Mouse (Mus musculus): ENCODE results near the gene Bri3. TPM values are rescaled to one million over a fixed set of nuclear protein-coding genes. Genes with fewer than 3 reads are reported as not detected.

Gene Bri3
- total and polyA plus RNA-seq, 3 experiments: 129 to 258 (median 152) TPM

- WGBS: 73% methylated on average over 3 of the region's 3 CpGs
- Histone ChIP-seq H3K27ac (no peak overlapping the region), H3K79me2 (replicated peaks; ENCODE audit: control insufficient read depth, insufficient read depth, low read length) (no peaks in the 10 kb centered on the region), H3K9ac (ENCODE audit: low read depth, low read length) (no peak overlapping the region), H3K4me1 (ENCODE audit: control insufficient read depth, insufficient read depth, low read length) (no peaks in the 10 kb centered on the region), H3K4me3 (no peak overlapping the region), H3K36me3 (ENCODE audit: control insufficient read depth, insufficient read depth, low read length) (no peaks in the 10 kb centered on the region), H3K27me3 (ENCODE audit: control insufficient read depth, insufficient read depth, low read length) (no peaks in the 10 kb centered on the region)
- no peak for TF ChIP-seq CTCF (IDR thresholded peaks at IDR 0.05)
- no peak for TF ChIP-seq EP300 (IDR thresholded peaks at IDR 0.05; ENCODE audit: insufficient read depth, low read depth, low read length)
- no peak for TF ChIP-seq POLR2A (IDR thresholded peaks at IDR 0.05; ENCODE audit: insufficient read depth, low read depth, low read length)
- intact Hi-C loops (cut with DNase I): no loop called here
- DNase-seq: no peak
Measured at GRCm38 (mm10) chr5:144426697-144427096, 182.5 kb downstream of the Bri3 start.

- H3K27ac ChIP-seq: no peak overlapping the region
- TF ChIP-seq POLR2A (IDR thresholded peaks at IDR 0.05; ENCODE audit: insufficient read depth, low read depth, low read length) (no peak), CTCF (IDR thresholded peaks at IDR 0.05) (no peak), EP300 (IDR thresholded peaks at IDR 0.05; ENCODE audit: insufficient read depth, low read depth, low read length) (no peak)
- intact Hi-C loops (cut with DNase I): no loop called here
- no peak for DNase-seq
- H3K27me3 ChIP-seq (ENCODE audit: control insufficient read depth, insufficient read depth, low read length): no peaks in the 10 kb centered on the region
- H3K4me3 ChIP-seq: no peak overlapping the region
- no peaks in the 10 kb centered on the region for H3K79me2 ChIP-seq (replicated peaks; ENCODE audit: control insufficient read depth, insufficient read depth, low read length)
- no peaks in the 10 kb centered on the region for H3K4me1 ChIP-seq (ENCODE audit: control insufficient read depth, insufficient read depth, low read length)
- WGBS: 43% methylated on average over 9 of the region's 9 CpGs
- H3K9ac ChIP-seq (ENCODE audit: low read depth, low read length): no peak overlapping the region
- H3K36me3 ChIP-seq (ENCODE audit: control insufficient read depth, insufficient read depth, low read length): no peaks in the 10 kb centered on the region
Measured at GRCm38 (mm10) chr5:144427861-144428260, 183.6 kb downstream of the Bri3 start.

- no peak overlapping the region for H3K4me3 ChIP-seq
- H3K4me1 ChIP-seq (ENCODE audit: control insufficient read depth, insufficient read depth, low read length): no peaks in the 10 kb centered on the region
- intact Hi-C loops (cut with DNase I): no loop called here
- no peaks in the 10 kb centered on the region for H3K36me3 ChIP-seq (ENCODE audit: control insufficient read depth, insufficient read depth, low read length)
- H3K79me2 ChIP-seq (replicated peaks; ENCODE audit: control insufficient read depth, insufficient read depth, low read length): no peaks in the 10 kb centered on the region
- no peaks in the 10 kb centered on the region for H3K27me3 ChIP-seq (ENCODE audit: control insufficient read depth, insufficient read depth, low read length)
- WGBS: 68% methylated on average over 6 of the region's 6 CpGs
- H3K27ac ChIP-seq: no peak overlapping the region
- no peak for TF ChIP-seq CTCF (IDR thresholded peaks at IDR 0.05)
- TF ChIP-seq POLR2A (IDR thresholded peaks at IDR 0.05; ENCODE audit: insufficient read depth, low read depth, low read length): no peak
- no peak for TF ChIP-seq EP300 (IDR thresholded peaks at IDR 0.05; ENCODE audit: insufficient read depth, low read depth, low read length)
- DNase-seq: no peak
- no peak overlapping the region for H3K9ac ChIP-seq (ENCODE audit: low read depth, low read length)
Measured at GRCm38 (mm10) chr5:144431481-144431880, 187.2 kb downstream of the Bri3 start.

GRCm38 (mm10) chr5:144439286-144440040 is 195.2 kb downstream of the Bri3 start:
- no peaks in the 10 kb centered on the region for H3K4me1 ChIP-seq (ENCODE audit: control insufficient read depth, insufficient read depth, low read length)
- no peaks in the 10 kb centered on the region for H3K36me3 ChIP-seq (ENCODE audit: control insufficient read depth, insufficient read depth, low read length)
- intact Hi-C loops (cut with DNase I): no loop called here
- 67% methylated on average over 10 of the region's 10 CpGs for WGBS
- H3K4me3 ChIP-seq: no peak overlapping the region
- no peak overlapping the region for H3K27ac ChIP-seq
- no peak for TF ChIP-seq CTCF (IDR thresholded peaks at IDR 0.05)
- no peak for TF ChIP-seq EP300 (IDR thresholded peaks at IDR 0.05; ENCODE audit: insufficient read depth, low read depth, low read length)
- no peak for TF ChIP-seq POLR2A (IDR thresholded peaks at IDR 0.05; ENCODE audit: insufficient read depth, low read depth, low read length)
- H3K79me2 ChIP-seq (replicated peaks; ENCODE audit: control insufficient read depth, insufficient read depth, low read length): no peaks in the 10 kb centered on the region
- no peak overlapping the region for H3K9ac ChIP-seq (ENCODE audit: low read depth, low read length)
- no peaks in the 10 kb centered on the region for H3K27me3 ChIP-seq (ENCODE audit: control insufficient read depth, insufficient read depth, low read length)
- no peak for DNase-seq

- Histone ChIP-seq H3K4me3 (no peak overlapping the region), H3K36me3 (ENCODE audit: control insufficient read depth, insufficient read depth, low read length) (no peaks in the 10 kb centered on the region), H3K79me2 (replicated peaks; ENCODE audit: control insufficient read depth, insufficient read depth, low read length) (no peaks in the 10 kb centered on the region), H3K27me3 (ENCODE audit: control insufficient read depth, insufficient read depth, low read length) (no peaks in the 10 kb centered on the region), H3K4me1 (ENCODE audit: control insufficient read depth, insufficient read depth, low read length) (no peaks in the 10 kb centered on the region), H3K9ac (ENCODE audit: low read depth, low read length) (no peak overlapping the region), H3K27ac (no peak overlapping the region)
- DNase-seq: no peak
- WGBS: 74% methylated on average over 12 of the region's 12 CpGs
- intact Hi-C loops (cut with DNase I): no loop called here
- TF ChIP-seq EP300 (IDR thresholded peaks at IDR 0.05; ENCODE audit: insufficient read depth, low read depth, low read length) (no peak), CTCF (IDR thresholded peaks at IDR 0.05) (no peak)
Measured at GRCm38 (mm10) chr5:144441831-144442271, 197.6 kb downstream of the Bri3 start.

GRCm38 (mm10) chr5:144446475-144447225 is 202.4 kb downstream of the Bri3 start:
- Histone ChIP-seq H3K36me3 (ENCODE audit: control insufficient read depth, insufficient read depth, low read length) (no peaks in the 10 kb centered on the region), H3K9ac (ENCODE audit: low read depth, low read length) (no peak overlapping the region), H3K4me3 (no peak overlapping the region), H3K79me2 (replicated peaks; ENCODE audit: control insufficient read depth, insufficient read depth, low read length) (no peaks in the 10 kb centered on the region), H3K4me1 (ENCODE audit: control insufficient read depth, insufficient read depth, low read length) (no peaks in the 10 kb centered on the region), H3K27me3 (ENCODE audit: control insufficient read depth, insufficient read depth, low read length) (no peaks in the 10 kb centered on the region; the same call in 1 of the 2 replicates), H3K27ac (no peak overlapping the region)
- intact Hi-C loops (cut with DNase I): no loop called here
- no peak for TF ChIP-seq EP300 (IDR thresholded peaks at IDR 0.05; ENCODE audit: insufficient read depth, low read depth, low read length)
- peak; percentile 24; the same call in 1 of the 2 replicates for TF ChIP-seq CTCF (IDR thresholded peaks at IDR 0.05)
- TF ChIP-seq POLR2A (IDR thresholded peaks at IDR 0.05; ENCODE audit: insufficient read depth, low read depth, low read length): no peak
- DNase-seq: no peak
- WGBS: 70% methylated on average over 10 of the region's 10 CpGs
